Mouse (Mus musculus): Measurements from ENCODE around the gene Srpk1. TPM values are rescaled to one million over a fixed set of nuclear protein-coding genes. Genes with fewer than 3 reads are reported as not detected.

The Srpk1 gene
- polyA plus RNA-seq, 1 experiment from 2014 or later = 98.7 TPM

DNA sequence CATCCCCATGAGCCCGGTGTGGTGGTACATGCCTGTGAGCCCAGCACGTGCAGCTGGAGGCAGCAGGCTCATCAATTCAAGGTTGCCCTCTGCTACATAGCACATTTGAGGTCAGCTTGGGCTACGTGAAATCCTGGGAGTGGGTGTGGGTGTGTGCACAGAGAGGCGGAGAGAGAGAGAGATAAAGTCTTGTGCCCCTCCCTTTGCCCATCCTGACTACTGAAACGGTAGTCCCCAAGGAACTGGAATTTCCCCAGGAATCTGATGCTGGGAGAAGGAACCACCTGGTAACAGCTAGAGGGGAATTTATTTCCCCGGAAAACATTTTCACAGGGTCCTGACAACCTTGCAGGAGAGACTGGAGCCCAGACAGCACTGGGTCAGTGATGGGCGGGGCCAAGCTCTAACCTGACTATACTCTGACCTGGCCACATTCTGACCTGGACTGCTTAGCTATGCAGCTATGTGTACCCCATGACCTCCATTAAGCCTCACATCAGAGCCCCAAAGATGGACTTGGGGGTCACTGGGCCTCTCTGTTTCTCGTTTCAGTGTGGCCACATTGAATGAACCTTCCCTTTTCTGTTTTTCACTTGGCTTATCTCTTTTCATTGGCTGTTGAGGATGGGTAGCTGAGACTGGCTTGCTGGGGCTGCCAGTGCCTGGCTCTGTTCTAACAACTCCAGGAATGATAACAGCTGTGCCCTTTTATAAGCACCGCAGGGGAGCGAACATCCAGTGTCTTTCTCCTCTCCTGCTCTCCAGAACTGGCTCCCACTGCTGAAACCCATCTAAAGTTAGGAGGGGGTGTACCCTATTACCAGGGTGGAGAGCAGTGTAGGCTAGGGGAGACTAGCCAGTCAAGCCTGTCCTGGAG is 6.0 kb upstream of the Srpk1 start:
- WGBS = 66% methylated on average over 10 of the region's 10 CpGs
- peaks cover 15% of the 10 kb centered on the region for H3K4me1 ChIP-seq (replicated peaks)
- no peak for DNase-seq (ENCODE audit: low spot score)

DNA sequence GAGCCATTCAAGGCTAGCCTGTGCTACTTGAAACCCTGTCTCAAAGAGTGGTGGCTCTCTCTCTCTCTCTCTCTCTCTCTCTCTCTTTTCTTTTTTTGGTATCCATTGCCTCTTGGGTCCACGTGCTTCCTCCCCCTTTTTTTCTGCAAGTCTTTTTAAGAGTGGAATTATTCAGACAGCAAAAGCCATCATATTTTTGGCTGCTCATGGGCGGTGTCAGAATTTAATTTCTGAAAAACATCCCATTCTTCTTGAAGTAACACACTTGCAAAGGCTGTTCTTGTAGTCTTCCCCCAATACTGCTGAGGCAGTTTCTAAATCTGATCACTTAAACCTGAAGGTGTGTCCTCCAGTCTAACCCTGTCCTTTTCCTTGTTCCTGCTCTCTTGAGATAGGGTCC is 4.4 kb upstream of the Srpk1 start:
- H3K27me3 ChIP-seq (ENCODE audit: insufficient read depth, poor library complexity, severe bottlenecking) = no peaks in the 10 kb centered on the region
- H3K4me1 ChIP-seq (replicated peaks) = peaks cover 23% of the 10 kb centered on the region
- no peaks in the 10 kb centered on the region for H3K36me3 ChIP-seq
- no peak overlapping the region for H3K27ac ChIP-seq
- no peak overlapping the region for H3K4me3 ChIP-seq
- H3K9me3 ChIP-seq = no peaks in the 10 kb centered on the region
- DNase-seq (ENCODE audit: low spot score) = no peak
- 83% methylated on average over 2 of the region's 2 CpGs for WGBS

More for the DNA sequence above, 6.0 kb upstream of the Srpk1 start:
- H3K4me3 ChIP-seq = no peak overlapping the region
- no peaks in the 10 kb centered on the region for H3K9me3 ChIP-seq
- H3K27me3 ChIP-seq (ENCODE audit: insufficient read depth, poor library complexity, severe bottlenecking) = no peaks in the 10 kb centered on the region
- H3K36me3 ChIP-seq = no peaks in the 10 kb centered on the region
- no peak overlapping the region for H3K27ac ChIP-seq

- whole genome bisulfite sequencing = 93% methylated on average over 15 of the region's 15 CpGs
- Histone ChIP-seq H3K27ac (no peak overlapping the region), H3K4me1 (replicated peaks) (peaks cover 35% of the 10 kb centered on the region), H3K4me3 (no peak overlapping the region), H3K9me3 (no peaks in the 10 kb centered on the region), H3K27me3 (ENCODE audit: insufficient read depth, poor library complexity, severe bottlenecking) (no peaks in the 10 kb centered on the region), H3K36me3 (peaks cover 6% of the 10 kb centered on the region)
- no peak for DNase-seq (ENCODE audit: low spot score)
Observed at GRCm38 (mm10) chr17:28625327-28625726, 2.8 kb upstream of the Srpk1 start.

GRCm38 (mm10) chr17:28624841-28625240 is 2.3 kb upstream of the Srpk1 start:
- peaks cover 39% of the 10 kb centered on the region for H3K4me1 ChIP-seq (replicated peaks)
- WGBS = 87% methylated on average over 2 of the region's 2 CpGs
- no peak overlapping the region for H3K27ac ChIP-seq
- H3K9me3 ChIP-seq = no peaks in the 10 kb centered on the region
- H3K27me3 ChIP-seq (ENCODE audit: insufficient read depth, poor library complexity, severe bottlenecking) = no peaks in the 10 kb centered on the region
- no peak overlapping the region for H3K4me3 ChIP-seq
- no peak for DNase-seq (ENCODE audit: low spot score)
- H3K36me3 ChIP-seq = peaks cover 11% of the 10 kb centered on the region

GRCm38 (mm10) chr17:28621381-28622299 is 869 bp downstream of the Srpk1 start:
- peaks cover 42% of the 10 kb centered on the region for H3K4me1 ChIP-seq (replicated peaks)
- under 1% methylated on average over 59 of the region's 78 CpGs for WGBS
- peaks cover 42% of the 10 kb centered on the region for H3K36me3 ChIP-seq
- no peaks in the 10 kb centered on the region for H3K9me3 ChIP-seq
- peak overlapping the region; percentile 78 for H3K4me3 ChIP-seq
- H3K27me3 ChIP-seq (ENCODE audit: insufficient read depth, poor library complexity, severe bottlenecking) = no peaks in the 10 kb centered on the region
- peak; percentile 70 for DNase-seq (ENCODE audit: low spot score)
- H3K27ac ChIP-seq = peak overlapping the region; percentile 94

- Histone ChIP-seq H3K4me1 (replicated peaks) (peaks cover 42% of the 10 kb centered on the region), H3K36me3 (peaks cover 67% of the 10 kb centered on the region), H3K4me3 (no peak overlapping the region), H3K27ac (no peak overlapping the region), H3K27me3 (ENCODE audit: insufficient read depth, poor library complexity, severe bottlenecking) (no peaks in the 10 kb centered on the region), H3K9me3 (no peaks in the 10 kb centered on the region)
- 96% methylated on average over 1 of the region's 1 CpGs for WGBS
- DNase-seq (ENCODE audit: low spot score) = no peak
Observed at GRCm38 (mm10) chr17:28618775-28619174, 3.7 kb downstream of the Srpk1 start.

GRCm38 (mm10) chr17:28618124-28618523 is 4.4 kb downstream of the Srpk1 start:
- Histone ChIP-seq H3K27me3 (ENCODE audit: insufficient read depth, poor library complexity, severe bottlenecking) (no peaks in the 10 kb centered on the region), H3K27ac (no peak overlapping the region), H3K4me1 (replicated peaks) (peaks cover 42% of the 10 kb centered on the region), H3K36me3 (peaks cover 72% of the 10 kb centered on the region), H3K4me3 (no peak overlapping the region), H3K9me3 (no peaks in the 10 kb centered on the region)
- 87% methylated on average over 7 of the region's 7 CpGs for WGBS
- DNase-seq (ENCODE audit: low spot score) = no peak

DNA sequence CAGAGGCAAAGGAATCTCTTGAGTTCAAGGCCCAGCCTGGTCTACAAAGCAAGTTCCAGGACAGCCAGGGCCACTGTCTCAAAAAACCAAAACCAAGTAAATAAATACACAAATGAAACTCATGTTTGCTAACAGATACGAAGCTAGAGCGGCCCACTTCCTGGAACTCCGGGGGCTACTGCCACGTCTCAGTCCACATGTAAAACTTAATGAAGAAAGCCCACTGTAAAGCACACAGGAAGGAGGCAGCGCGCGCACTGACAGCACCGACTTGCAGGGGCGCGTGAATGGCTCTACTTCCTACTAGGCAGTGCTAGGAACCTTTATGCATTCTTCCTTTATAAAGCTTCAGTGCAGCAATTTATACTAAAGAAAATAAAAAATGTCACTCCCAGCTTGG is 4.9 kb downstream of the Srpk1 start:
- no peak overlapping the region for H3K4me3 ChIP-seq
- no peaks in the 10 kb centered on the region for H3K27me3 ChIP-seq (ENCODE audit: insufficient read depth, poor library complexity, severe bottlenecking)
- H3K36me3 ChIP-seq = peaks cover 72% of the 10 kb centered on the region
- no peaks in the 10 kb centered on the region for H3K9me3 ChIP-seq
- no peak for DNase-seq (ENCODE audit: low spot score)
- H3K4me1 ChIP-seq (replicated peaks) = peaks cover 40% of the 10 kb centered on the region
- H3K27ac ChIP-seq = no peak overlapping the region
- whole genome bisulfite sequencing = 91% methylated on average over 10 of the region's 10 CpGs

DNA sequence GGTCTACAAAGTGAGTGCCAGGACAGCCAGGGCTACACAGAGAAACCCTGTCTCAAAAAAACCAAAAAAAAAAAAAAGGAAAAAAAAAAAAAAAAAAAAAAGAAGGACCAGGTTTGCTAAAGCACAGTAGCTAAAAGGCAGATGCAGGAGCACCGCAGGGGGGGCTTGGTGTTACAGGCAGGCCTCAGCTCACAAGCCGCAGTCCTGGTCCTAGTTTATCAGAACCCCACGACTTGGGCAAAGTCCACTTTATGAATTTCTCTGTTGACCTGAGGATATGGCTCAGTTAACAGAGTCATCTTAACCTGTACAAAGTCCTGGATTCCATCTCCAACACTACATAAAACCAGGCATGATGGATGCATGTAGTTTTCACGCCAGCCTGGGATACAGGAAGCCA is 7.2 kb downstream of the Srpk1 start:
- Histone ChIP-seq H3K36me3 (peaks cover 66% of the 10 kb centered on the region), H3K27ac (no peak overlapping the region), H3K4me1 (replicated peaks) (peaks cover 22% of the 10 kb centered on the region), H3K4me3 (no peak overlapping the region), H3K9me3 (no peaks in the 10 kb centered on the region), H3K27me3 (ENCODE audit: insufficient read depth, poor library complexity, severe bottlenecking) (no peaks in the 10 kb centered on the region)
- no peak for DNase-seq (ENCODE audit: low spot score)
- 95% methylated on average over 4 of the region's 4 CpGs for WGBS

GRCm38 (mm10) chr17:28613096-28613495 is 9.4 kb downstream of the Srpk1 start:
- H3K36me3 ChIP-seq = peaks cover 55% of the 10 kb centered on the region
- WGBS = 90% methylated on average over 6 of the region's 6 CpGs
- no peak overlapping the region for H3K27ac ChIP-seq
- peaks cover 6% of the 10 kb centered on the region for H3K4me1 ChIP-seq (replicated peaks)
- no peaks in the 10 kb centered on the region for H3K27me3 ChIP-seq (ENCODE audit: insufficient read depth, poor library complexity, severe bottlenecking)
- H3K9me3 ChIP-seq = no peaks in the 10 kb centered on the region
- no peak for DNase-seq (ENCODE audit: low spot score)
- no peak overlapping the region for H3K4me3 ChIP-seq

DNA sequence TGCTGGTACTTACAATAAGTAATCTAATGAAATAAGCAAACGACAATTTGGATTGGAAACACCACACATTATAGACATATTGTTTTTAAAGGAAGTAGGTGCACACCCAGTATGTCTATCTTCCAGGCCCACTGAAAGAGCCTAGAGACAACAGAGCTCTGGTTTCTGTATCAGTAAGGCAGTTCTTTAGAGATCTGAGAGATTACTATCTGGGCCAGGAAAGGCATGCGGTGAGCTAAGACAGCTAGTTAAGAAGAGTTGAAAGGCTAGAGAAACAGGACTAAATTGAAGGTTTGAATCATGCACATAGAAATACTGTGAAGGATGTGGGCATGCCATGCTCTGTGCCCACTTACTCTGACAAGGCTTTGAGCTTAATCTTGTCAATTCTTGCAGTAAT is 9.9 kb downstream of the Srpk1 start:
- H3K27ac ChIP-seq = no peak overlapping the region
- no peaks in the 10 kb centered on the region for H3K9me3 ChIP-seq
- peaks cover 2% of the 10 kb centered on the region; the same call in 1 of the 2 replicates for H3K4me1 ChIP-seq (replicated peaks)
- peaks cover 55% of the 10 kb centered on the region for H3K36me3 ChIP-seq
- H3K27me3 ChIP-seq (ENCODE audit: insufficient read depth, poor library complexity, severe bottlenecking) = no peaks in the 10 kb centered on the region
- WGBS = 87% methylated on average over 2 of the region's 2 CpGs
- no peak for DNase-seq (ENCODE audit: low spot score)
- no peak overlapping the region for H3K4me3 ChIP-seq

DNA sequence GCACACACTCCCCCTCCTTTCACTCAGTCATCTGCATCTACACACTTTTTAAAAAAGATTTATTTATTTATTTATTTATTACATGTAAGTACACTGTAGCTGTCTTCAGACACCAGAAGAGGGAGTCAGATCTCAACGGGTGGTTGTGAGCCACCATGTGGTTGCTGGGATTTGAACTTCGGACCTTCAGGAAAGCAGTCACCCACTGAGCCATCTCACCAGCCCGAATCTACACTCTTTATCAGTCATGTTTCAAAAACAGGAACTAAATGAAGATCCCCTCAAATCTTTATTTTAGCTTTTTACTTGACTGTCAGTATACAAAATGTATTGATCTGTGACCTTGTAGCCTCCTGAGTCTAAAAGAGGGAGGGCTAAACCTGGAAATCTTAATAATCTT is 13.0 kb downstream of the Srpk1 start:
- DNase-seq (ENCODE audit: low spot score) = no peak
- 87% methylated on average over 3 of the region's 3 CpGs for WGBS
- H3K4me3 ChIP-seq = no peak overlapping the region
- no peaks in the 10 kb centered on the region for H3K4me1 ChIP-seq (replicated peaks)
- H3K27me3 ChIP-seq (ENCODE audit: insufficient read depth, poor library complexity, severe bottlenecking) = no peaks in the 10 kb centered on the region
- H3K36me3 ChIP-seq = peaks cover 59% of the 10 kb centered on the region
- no peaks in the 10 kb centered on the region for H3K9me3 ChIP-seq
- H3K27ac ChIP-seq = no peak overlapping the region

Measured in hindbrain, embryonic 10.5 days (tissue).